Mouse (Mus musculus): ENCODE measurements around the gene Bbs9. TPM values are rescaled to one million over a fixed set of nuclear protein-coding genes. Genes with fewer than 3 reads are reported as not detected.

Gene Bbs9
- polyA plus RNA-seq, 1 experiment from 2014 or later = 14.7 TPM

- H3K4me2 ChIP-seq = no peak overlapping the region
- H3K36me3 ChIP-seq = no peaks in the 10 kb centered on the region
- no peak for ATAC-seq (ENCODE audit: borderline replicate concordance, extremely low read depth, low FRiP score, low TSS enrichment)
- no peaks in the 10 kb centered on the region for H3K9me3 ChIP-seq
- H3K27ac ChIP-seq = no peak overlapping the region
- H3K4me3 ChIP-seq = no peak overlapping the region
- no peak overlapping the region for H3K9ac ChIP-seq
- no peaks in the 10 kb centered on the region for H3K4me1 ChIP-seq
- H3K27me3 ChIP-seq = no peaks in the 10 kb centered on the region
- WGBS = 51% methylated on average over 2 of the region's 2 CpGs
These were observed 27.5 kb downstream of the Bbs9 start for GRCm38 (mm10) chr9:22502972-22503371.

GRCm38 (mm10) chr9:22503581-22503980 lies 28.1 kb downstream of the Bbs9 start:
- H3K36me3 ChIP-seq = no peaks in the 10 kb centered on the region
- no peaks in the 10 kb centered on the region for H3K4me1 ChIP-seq
- no peaks in the 10 kb centered on the region for H3K9me3 ChIP-seq
- H3K27ac ChIP-seq = no peak overlapping the region
- H3K9ac ChIP-seq = no peak overlapping the region
- ATAC-seq (ENCODE audit: borderline replicate concordance, extremely low read depth, low FRiP score, low TSS enrichment) = no peak
- WGBS = 74% methylated on average over 5 of the region's 5 CpGs
- H3K4me3 ChIP-seq = no peak overlapping the region
- no peaks in the 10 kb centered on the region for H3K27me3 ChIP-seq
- no peak overlapping the region for H3K4me2 ChIP-seq

GRCm38 (mm10) chr9:22505574-22505973 lies 30.1 kb downstream of the Bbs9 start:
- ATAC-seq (ENCODE audit: borderline replicate concordance, extremely low read depth, low FRiP score, low TSS enrichment) = no peak
- no peak overlapping the region for H3K4me2 ChIP-seq
- no peak overlapping the region for H3K4me3 ChIP-seq
- H3K27me3 ChIP-seq = no peaks in the 10 kb centered on the region
- no peaks in the 10 kb centered on the region for H3K4me1 ChIP-seq
- H3K27ac ChIP-seq = no peak overlapping the region
- H3K36me3 ChIP-seq = no peaks in the 10 kb centered on the region
- WGBS = 73% methylated on average over 2 of the region's 2 CpGs
- no peak overlapping the region for H3K9ac ChIP-seq
- no peaks in the 10 kb centered on the region for H3K9me3 ChIP-seq

- no peak for ATAC-seq (ENCODE audit: borderline replicate concordance, extremely low read depth, low FRiP score, low TSS enrichment)
- 72% methylated on average over 4 of the region's 4 CpGs for WGBS
These were observed 39.6 kb downstream of the Bbs9 start for GRCm38 (mm10) chr9:22515076-22515475.

GRCm38 (mm10) chr9:22518394-22519041 lies 43.0 kb downstream of the Bbs9 start:
- Histone ChIP-seq H3K4me2 (no peak overlapping the region), H3K27me3 (no peaks in the 10 kb centered on the region), H3K4me3 (no peak overlapping the region), H3K9me3 (no peaks in the 10 kb centered on the region), H3K9ac (no peak overlapping the region), H3K4me1 (no peaks in the 10 kb centered on the region), H3K36me3 (no peaks in the 10 kb centered on the region), H3K27ac (no peak overlapping the region)
- 91% methylated on average over 3 of the region's 3 CpGs for WGBS
- ATAC-seq (ENCODE audit: borderline replicate concordance, extremely low read depth, low FRiP score, low TSS enrichment) = no peak

More at GRCm38 (mm10) chr9:22515076-22515475, 39.6 kb downstream of the Bbs9 start:
- no peaks in the 10 kb centered on the region for H3K4me1 ChIP-seq
- H3K9ac ChIP-seq = no peak overlapping the region
- H3K4me3 ChIP-seq = no peak overlapping the region
- H3K27me3 ChIP-seq = no peaks in the 10 kb centered on the region
- no peaks in the 10 kb centered on the region for H3K9me3 ChIP-seq
- no peak overlapping the region for H3K4me2 ChIP-seq
- H3K36me3 ChIP-seq = no peaks in the 10 kb centered on the region
- H3K27ac ChIP-seq = no peak overlapping the region

DNA sequence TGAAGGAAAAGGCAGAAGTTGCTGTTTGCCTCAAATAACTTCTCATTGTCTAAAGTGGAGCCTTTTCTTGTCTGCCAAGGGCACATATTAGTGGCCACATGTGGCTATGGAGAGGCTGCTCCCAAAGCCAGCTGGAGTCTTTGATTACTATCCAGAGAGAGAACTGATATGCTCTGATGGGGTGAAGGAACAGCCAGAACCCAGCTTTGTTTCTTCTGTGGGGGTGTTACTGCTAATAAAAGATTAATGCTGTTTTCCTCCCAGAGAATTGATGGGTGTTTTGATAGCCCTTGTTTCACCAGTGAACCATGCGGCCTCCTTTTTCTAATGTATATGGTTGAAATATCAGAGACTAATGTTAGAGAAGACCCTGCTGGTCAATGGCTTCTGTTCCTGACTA lies 47.9 kb downstream of the Bbs9 start:
- no peak for ATAC-seq (ENCODE audit: borderline replicate concordance, extremely low read depth, low FRiP score, low TSS enrichment)
- H3K4me3 ChIP-seq = no peak overlapping the region
- no peak overlapping the region for H3K4me2 ChIP-seq
- WGBS = 91% methylated on average over 1 of the region's 1 CpGs
- H3K9ac ChIP-seq = no peak overlapping the region
- H3K27ac ChIP-seq = no peak overlapping the region
- H3K36me3 ChIP-seq = no peaks in the 10 kb centered on the region
- H3K27me3 ChIP-seq = no peaks in the 10 kb centered on the region
- no peaks in the 10 kb centered on the region for H3K4me1 ChIP-seq
- H3K9me3 ChIP-seq = no peaks in the 10 kb centered on the region

DNA sequence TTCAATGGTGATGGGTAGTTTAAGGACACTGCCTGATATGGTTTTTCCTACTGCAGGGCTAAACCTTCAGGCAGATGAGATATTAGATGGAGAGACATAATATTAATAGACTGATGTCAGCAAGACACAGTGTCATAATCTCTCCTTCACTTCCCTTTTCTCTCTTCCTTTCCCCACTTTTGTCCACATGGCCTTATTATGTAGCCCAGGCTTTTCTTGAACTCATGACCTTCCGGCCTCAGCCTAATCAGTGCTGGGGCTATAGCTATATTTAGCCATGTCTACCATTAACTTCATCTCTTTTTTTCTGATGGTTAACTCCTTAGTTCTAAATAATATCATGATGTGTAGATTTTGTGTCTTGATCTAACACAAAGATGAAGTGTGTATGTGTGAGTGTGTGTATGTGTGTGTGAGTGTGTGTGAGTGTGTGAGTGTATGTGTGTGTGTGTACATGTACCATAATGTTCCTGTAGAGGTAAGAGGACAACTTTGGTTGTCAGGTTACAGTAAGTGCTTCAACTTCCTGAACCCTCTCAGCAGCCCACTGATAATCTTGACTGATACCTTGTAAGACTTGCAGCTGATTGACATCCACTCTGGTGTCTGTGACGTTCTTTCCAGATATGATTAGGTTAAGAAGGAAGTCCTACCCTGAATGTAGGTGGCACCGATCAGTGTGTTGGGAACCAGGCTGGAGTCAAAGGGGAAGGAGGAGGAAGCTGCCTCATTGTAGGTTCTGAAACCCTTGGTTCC lies 55.4 kb downstream of the Bbs9 start:
- H3K36me3 ChIP-seq = no peaks in the 10 kb centered on the region
- ATAC-seq (ENCODE audit: borderline replicate concordance, extremely low read depth, low FRiP score, low TSS enrichment) = no peak
- H3K4me2 ChIP-seq = no peak overlapping the region
- 76% methylated on average over 3 of the region's 3 CpGs for WGBS
- H3K27ac ChIP-seq = no peak overlapping the region
- no peak overlapping the region for H3K9ac ChIP-seq
- no peaks in the 10 kb centered on the region for H3K9me3 ChIP-seq
- H3K4me1 ChIP-seq = no peaks in the 10 kb centered on the region
- no peak overlapping the region for H3K4me3 ChIP-seq
- no peaks in the 10 kb centered on the region for H3K27me3 ChIP-seq

GRCm38 (mm10) chr9:22532112-22532511 lies 56.6 kb downstream of the Bbs9 start:
- no peaks in the 10 kb centered on the region for H3K4me1 ChIP-seq
- 74% methylated on average over 5 of the region's 5 CpGs for WGBS
- H3K36me3 ChIP-seq = no peaks in the 10 kb centered on the region
- no peak overlapping the region for H3K9ac ChIP-seq
- no peak overlapping the region for H3K4me2 ChIP-seq
- H3K9me3 ChIP-seq = no peaks in the 10 kb centered on the region
- no peak overlapping the region for H3K4me3 ChIP-seq
- H3K27ac ChIP-seq = no peak overlapping the region
- no peaks in the 10 kb centered on the region for H3K27me3 ChIP-seq
- ATAC-seq (ENCODE audit: borderline replicate concordance, extremely low read depth, low FRiP score, low TSS enrichment) = no peak

DNA sequence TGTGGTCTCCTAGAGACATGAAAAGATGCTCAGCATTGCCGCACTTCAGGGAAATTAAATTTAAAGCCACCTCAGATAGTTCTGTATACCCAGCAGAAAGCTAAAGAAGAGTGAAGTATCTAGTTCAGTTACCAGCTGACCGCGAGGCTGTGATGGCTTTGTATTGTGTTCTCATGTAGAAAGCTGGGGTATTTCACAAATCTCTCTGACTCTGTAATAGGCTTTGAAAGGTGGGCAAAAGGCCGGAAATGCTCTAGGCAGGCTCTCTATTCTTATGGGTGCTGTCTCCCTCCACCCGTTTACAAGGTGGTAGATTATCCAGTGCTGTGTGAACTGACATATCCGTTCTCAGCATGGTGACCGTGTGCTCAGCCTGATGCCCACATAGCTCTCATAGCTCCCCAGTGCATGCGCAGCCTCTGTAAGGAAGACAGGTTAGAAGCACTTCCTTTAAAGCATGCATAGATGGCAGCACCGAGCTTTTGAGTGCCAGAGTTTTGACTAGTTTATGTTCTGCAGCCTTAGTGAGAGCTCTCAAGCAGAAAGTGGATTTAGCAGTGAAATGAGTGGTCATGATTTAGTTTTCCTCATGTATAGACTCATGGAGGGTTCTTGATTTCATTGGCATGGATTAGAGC lies 57.4 kb downstream of the Bbs9 start:
- H3K27me3 ChIP-seq = no peaks in the 10 kb centered on the region
- H3K4me2 ChIP-seq = no peak overlapping the region
- H3K27ac ChIP-seq = no peak overlapping the region
- no peak overlapping the region for H3K4me3 ChIP-seq
- H3K36me3 ChIP-seq = no peaks in the 10 kb centered on the region
- H3K4me1 ChIP-seq = no peaks in the 10 kb centered on the region
- H3K9ac ChIP-seq = no peak overlapping the region
- 48% methylated on average over 9 of the region's 9 CpGs for WGBS
- 0 out of 2 replicates have a peak, but pooled peaks have one; percentile 46 for ATAC-seq (ENCODE audit: borderline replicate concordance, extremely low read depth, low FRiP score, low TSS enrichment)
- no peaks in the 10 kb centered on the region for H3K9me3 ChIP-seq

- no peaks in the 10 kb centered on the region for H3K9me3 ChIP-seq
- no peak for ATAC-seq (ENCODE audit: borderline replicate concordance, extremely low read depth, low FRiP score, low TSS enrichment)
- H3K4me2 ChIP-seq = no peak overlapping the region
- no peak overlapping the region for H3K4me3 ChIP-seq
- no peak overlapping the region for H3K9ac ChIP-seq
- no peaks in the 10 kb centered on the region; the same call in 1 of the 2 replicates for H3K4me1 ChIP-seq
- no peaks in the 10 kb centered on the region for H3K27me3 ChIP-seq
- WGBS = 91% methylated on average over 11 of the region's 11 CpGs
- no peak overlapping the region for H3K27ac ChIP-seq
- no peaks in the 10 kb centered on the region for H3K36me3 ChIP-seq
These were observed 62.4 kb downstream of the Bbs9 start for GRCm38 (mm10) chr9:22537767-22538373.

GRCm38 (mm10) chr9:22539546-22539945 lies 64.0 kb downstream of the Bbs9 start:
- H3K4me2 ChIP-seq = no peak overlapping the region
- no peaks in the 10 kb centered on the region for H3K27me3 ChIP-seq
- no peak overlapping the region for H3K4me3 ChIP-seq
- no peak overlapping the region for H3K9ac ChIP-seq
- no peak overlapping the region for H3K27ac ChIP-seq
- ATAC-seq (ENCODE audit: borderline replicate concordance, extremely low read depth, low FRiP score, low TSS enrichment) = no peak
- no peaks in the 10 kb centered on the region for H3K9me3 ChIP-seq
- H3K4me1 ChIP-seq = no peaks in the 10 kb centered on the region; the same call in 1 of the 2 replicates
- WGBS = 48% methylated on average over 4 of the region's 4 CpGs
- H3K36me3 ChIP-seq = no peaks in the 10 kb centered on the region

DNA sequence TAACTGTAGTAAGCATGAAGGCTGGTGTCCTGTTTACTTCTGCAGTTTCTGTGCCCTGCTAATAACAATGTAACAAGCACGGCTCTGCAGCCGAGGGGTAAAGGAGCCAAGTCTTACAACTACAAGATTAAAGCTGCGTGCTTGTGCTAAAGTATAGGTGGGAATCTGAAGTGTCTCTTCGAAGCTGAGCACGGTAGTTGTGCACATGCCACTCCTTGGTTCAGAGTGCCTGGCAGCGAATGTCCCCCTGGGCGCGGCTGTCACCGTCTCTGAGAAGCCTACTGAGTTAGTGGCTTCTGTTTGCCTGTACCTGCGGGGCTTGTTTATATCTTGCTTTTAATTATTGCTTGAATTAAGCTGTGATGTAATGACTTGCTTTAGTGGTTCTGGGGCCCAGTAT lies 65.6 kb downstream of the Bbs9 start:
- H3K4me2 ChIP-seq = no peak overlapping the region
- no peaks in the 10 kb centered on the region; the same call in 1 of the 2 replicates for H3K4me1 ChIP-seq
- no peak overlapping the region for H3K9ac ChIP-seq
- H3K36me3 ChIP-seq = no peaks in the 10 kb centered on the region
- WGBS = 58% methylated on average over 10 of the region's 10 CpGs
- no peaks in the 10 kb centered on the region for H3K9me3 ChIP-seq
- H3K27me3 ChIP-seq = no peaks in the 10 kb centered on the region
- ATAC-seq (ENCODE audit: borderline replicate concordance, extremely low read depth, low FRiP score, low TSS enrichment) = no peak
- no peak overlapping the region for H3K27ac ChIP-seq
- no peak overlapping the region for H3K4me3 ChIP-seq
